Mouse (Mus musculus) forebrain, embryonic 13.5 days (tissue): ENCODE measurements around the gene Ern1. TPM values are rescaled to one million over a fixed set of nuclear protein-coding genes. Genes with fewer than 3 reads are reported as not detected.
"Not testable (repeated sequence)": the region's sequence is repeated elsewhere in the genome, so short reads cannot be mapped to it uniquely, and the experiment has no call there.

ENCODE experiments used
- ATAC-seq: fragments of 200-750 bp; cut with Nextera tagmentation; 2 replicates; pipeline ENCODE4 v1.8.0; 2017
- H3K27ac ChIP-seq: fragments of 300-500 bp; sonication (generic); 2 replicates; pipeline ENCODE4 v1.5.1; 2015; ENCODE audit warnings: inconsistent platforms, mild to moderate bottlenecking, moderate library complexity
- H3K27me3 ChIP-seq: fragments of 300-500 bp; sonication (generic); 2 replicates; pipeline ENCODE4 v1.6.1; 2015; ENCODE audit warnings: mild to moderate bottlenecking, inconsistent platforms
- H3K36me3 ChIP-seq: fragments of 300-500 bp; sonication (generic); 2 replicates; pipeline ENCODE4 v1.6.1; 2015; ENCODE audit warnings: mild to moderate bottlenecking, inconsistent platforms; ENCODE audit not compliant: poor library complexity, severe bottlenecking
- H3K4me1 ChIP-seq: fragments of 300-500 bp; sonication (generic); 2 replicates; pipeline ENCODE4 v1.6.1; 2015; ENCODE audit warnings: inconsistent platforms
- H3K4me2 ChIP-seq: fragments of 300-500 bp; sonication (generic); 2 replicates; pipeline ENCODE4 v1.6.1; 2015; ENCODE audit warnings: inconsistent platforms, mild to moderate bottlenecking, moderate library complexity
- H3K4me3 ChIP-seq: fragments of 300-500 bp; sonication (generic); 2 replicates; pipeline ENCODE4 v1.5.1; 2015; ENCODE audit warnings: mild to moderate bottlenecking, inconsistent platforms
- H3K9ac ChIP-seq: fragments of 300-500 bp; sonication (generic); 2 replicates; pipeline ENCODE4 v1.6.1; 2015; ENCODE audit warnings: mild to moderate bottlenecking, inconsistent platforms
- H3K9me3 ChIP-seq: fragments of 300-500 bp; sonication (generic); replicated peaks from 2 replicates; pipeline ENCODE4 v1.6.1; 2016; ENCODE audit warnings: inconsistent platforms
- WGBS: fragments of 180-500 bp; shearing (Covaris S2); methylation state at CpG from one replicate; pipeline ENCODE4 v1.1.7; 2015; 5-methylcytosine and 5-hydroxymethylcytosine counted together
- polyA plus RNA-seq: library from polyadenylated mRNA; unstranded; fragments of >200 nt; fragmentation: Nextera tagmentation; extraction: Ambion mirVana; gene quantifications from 2 replicates; pipeline ENCODE4 v1.2.1, GENCODE M21; 2015

Gene Ern1
- polyA plus RNA-seq, 1 experiment from 2014 or later = 5.6 TPM

- Histone ChIP-seq H3K4me1 (peaks cover 9% of the 10 kb centered on the region; the same call in 1 of the 2 replicates), H3K9ac (peak overlapping the region; percentile 99), H3K27me3 (no peaks in the 10 kb centered on the region), H3K36me3 (no peaks in the 10 kb centered on the region), H3K9me3 (no peaks in the 10 kb centered on the region), H3K4me3 (peak overlapping the region; percentile 94), H3K27ac (peak overlapping the region; percentile 98), H3K4me2 (peak overlapping the region; percentile 82)
- WGBS = under 1% methylated on average over 22 of the region's 22 CpGs
- ATAC-seq = peak; percentile 72
Observed at GRCm38 (mm10) chr11:106501308-106502158, 13.9 kb upstream of the Ern1 start.

- Histone ChIP-seq H3K4me1 (peaks cover 9% of the 10 kb centered on the region; the same call in 1 of the 2 replicates), H3K27me3 (no peaks in the 10 kb centered on the region), H3K4me3 (peak overlapping the region; percentile 94), H3K36me3 (no peaks in the 10 kb centered on the region), H3K4me2 (peak overlapping the region; percentile 82), H3K9ac (peak overlapping the region; percentile 99), H3K27ac (peak overlapping the region; percentile 98), H3K9me3 (no peaks in the 10 kb centered on the region)
- under 1% methylated on average over 50 of the region's 55 CpGs for WGBS
- ATAC-seq = peak; percentile 98
Observed at GRCm38 (mm10) chr11:106500393-106501307, 13.0 kb upstream of the Ern1 start.

DNA sequence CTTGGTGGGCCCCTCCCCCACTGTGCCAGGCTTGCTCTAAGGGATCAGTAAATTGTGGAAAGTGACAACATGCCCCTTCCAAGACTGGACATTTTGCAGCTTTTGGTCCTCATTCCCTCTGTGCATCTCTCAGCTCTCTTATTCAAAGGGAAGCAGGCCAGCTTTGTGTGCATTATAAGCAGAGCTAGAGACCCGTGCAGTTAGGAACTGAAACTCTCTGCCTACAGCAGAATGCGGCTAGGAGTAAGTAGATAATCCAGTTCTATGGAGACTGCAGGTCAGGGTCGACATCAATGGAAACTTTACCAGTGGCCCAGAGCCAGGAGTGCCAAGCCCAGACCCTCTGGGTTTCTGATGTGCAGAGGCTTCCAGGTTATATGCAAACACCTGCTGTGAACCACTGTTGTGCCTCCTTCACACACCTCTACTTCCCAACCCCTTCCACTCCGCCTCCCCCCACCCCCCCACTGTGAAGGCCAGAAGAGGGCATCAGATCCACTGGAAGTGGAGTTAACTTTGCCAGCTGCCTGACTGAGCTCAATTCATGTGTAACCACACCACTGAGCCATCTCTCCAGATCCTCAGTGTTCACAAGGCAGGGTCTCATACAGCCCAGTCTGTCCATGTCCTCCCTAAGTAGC is 11.2 kb upstream of the Ern1 start:
- Histone ChIP-seq H3K4me1 (peaks cover 9% of the 10 kb centered on the region; the same call in 1 of the 2 replicates), H3K9me3 (no peaks in the 10 kb centered on the region), H3K27ac (no peak overlapping the region), H3K4me2 (no peak overlapping the region), H3K27me3 (no peaks in the 10 kb centered on the region), H3K9ac (no peak overlapping the region; the same call in 1 of the 2 replicates), H3K36me3 (no peaks in the 10 kb centered on the region), H3K4me3 (no peak overlapping the region)
- ATAC-seq = no peak
- 16% methylated on average over 4 of the region's 4 CpGs for WGBS

DNA sequence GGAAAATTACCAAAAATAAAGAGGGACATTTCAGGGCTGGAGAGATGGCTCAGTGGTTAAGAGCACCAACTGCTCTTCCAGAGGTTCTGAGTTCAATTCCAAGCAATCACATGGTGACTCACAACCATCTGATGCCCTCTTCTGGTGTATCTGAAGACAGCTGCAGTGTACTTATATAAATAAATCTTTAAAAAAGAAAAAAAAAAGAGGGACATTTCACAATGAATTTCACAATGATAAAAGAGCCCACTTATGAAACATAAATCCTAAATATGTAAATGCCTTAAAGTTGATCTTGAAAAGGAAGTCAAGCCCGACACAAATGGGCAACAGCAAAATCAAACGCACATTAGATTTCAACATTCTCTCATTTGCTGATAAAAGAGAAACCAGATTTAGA is 10.3 kb upstream of the Ern1 start:
- no peaks in the 10 kb centered on the region for H3K27me3 ChIP-seq
- H3K9me3 ChIP-seq = no peaks in the 10 kb centered on the region
- H3K4me3 ChIP-seq = no peak overlapping the region
- H3K4me1 ChIP-seq = peaks cover 9% of the 10 kb centered on the region; the same call in 1 of the 2 replicates
- 91% methylated on average over 2 of the region's 2 CpGs for WGBS
- no peak for ATAC-seq
- no peak overlapping the region for H3K4me2 ChIP-seq
- no peaks in the 10 kb centered on the region for H3K36me3 ChIP-seq
- no peak overlapping the region for H3K9ac ChIP-seq
- no peak overlapping the region for H3K27ac ChIP-seq

DNA sequence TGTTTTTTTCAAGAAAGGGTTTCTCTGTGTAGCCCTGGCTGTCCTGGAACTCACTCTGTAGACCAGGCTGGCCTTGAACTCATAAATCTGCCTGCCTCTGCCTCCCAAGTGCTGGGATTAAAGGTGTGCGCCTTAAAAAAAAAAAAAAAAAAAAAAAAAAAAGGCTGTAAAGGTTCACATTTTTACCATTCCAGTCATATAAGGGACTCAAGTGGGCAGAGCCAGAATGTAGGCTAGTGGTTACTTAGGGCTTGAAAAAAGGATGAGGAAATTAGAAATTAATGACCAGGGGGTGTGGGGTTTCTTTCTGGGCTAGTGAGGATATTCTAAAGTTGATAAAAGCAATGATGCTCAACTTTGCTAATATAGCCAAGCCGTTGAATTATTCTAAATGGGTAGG is 9.4 kb upstream of the Ern1 start:
- not testable (repeated sequence) for H3K4me2 ChIP-seq, H3K27me3 ChIP-seq, H3K4me3 ChIP-seq, H3K4me1 ChIP-seq, H3K9me3 ChIP-seq, H3K9ac ChIP-seq, ATAC-seq, H3K36me3 ChIP-seq, H3K27ac ChIP-seq
- 85% methylated on average over 2 of the region's 2 CpGs for WGBS

- Histone ChIP-seq H3K27me3 (no peaks in the 10 kb centered on the region), H3K36me3 (no peaks in the 10 kb centered on the region), H3K4me1 (peaks cover under 1% of the 10 kb centered on the region; the same call in 1 of the 2 replicates), H3K4me3 (no peak overlapping the region), H3K27ac (no peak overlapping the region), H3K9ac (no peak overlapping the region), H3K4me2 (no peak overlapping the region), H3K9me3 (no peaks in the 10 kb centered on the region)
- no peak for ATAC-seq
- WGBS = 79% methylated on average over 7 of the region's 7 CpGs
Observed at GRCm38 (mm10) chr11:106492984-106493669, 5.5 kb upstream of the Ern1 start.

- ATAC-seq = no peak
- H3K4me2 ChIP-seq = no peak overlapping the region
- H3K27ac ChIP-seq = no peak overlapping the region
- H3K27me3 ChIP-seq = no peaks in the 10 kb centered on the region
- no peak overlapping the region for H3K9ac ChIP-seq
- no peaks in the 10 kb centered on the region for H3K36me3 ChIP-seq
- H3K4me3 ChIP-seq = no peak overlapping the region
- H3K4me1 ChIP-seq = peaks cover 9% of the 10 kb centered on the region
- 2% methylated on average over 3 of the region's 3 CpGs for WGBS
- no peaks in the 10 kb centered on the region for H3K9me3 ChIP-seq
Observed at GRCm38 (mm10) chr11:106491393-106491792, 3.7 kb upstream of the Ern1 start.

- H3K27me3 ChIP-seq, H3K9ac ChIP-seq, H3K4me2 ChIP-seq, H3K36me3 ChIP-seq, H3K9me3 ChIP-seq, H3K27ac ChIP-seq, ATAC-seq, H3K4me3 ChIP-seq: not testable (repeated sequence)
- 89% methylated on average over 6 of the region's 6 CpGs for WGBS
- peaks cover 13% of the 10 kb centered on the region for H3K4me1 ChIP-seq
Observed at GRCm38 (mm10) chr11:106490600-106490999, 2.9 kb upstream of the Ern1 start.

- no peak for ATAC-seq
- Histone ChIP-seq H3K4me1 (peaks cover 13% of the 10 kb centered on the region), H3K9ac (no peak overlapping the region), H3K4me3 (no peak overlapping the region), H3K4me2 (no peak overlapping the region), H3K9me3 (no peaks in the 10 kb centered on the region), H3K27ac (no peak overlapping the region), H3K27me3 (no peaks in the 10 kb centered on the region), H3K36me3 (no peaks in the 10 kb centered on the region)
- 58% methylated on average over 10 of the region's 10 CpGs for WGBS
Observed at GRCm38 (mm10) chr11:106490057-106490456, 2.4 kb upstream of the Ern1 start.

GRCm38 (mm10) chr11:106489036-106489693 is 1.5 kb upstream of the Ern1 start:
- no peak overlapping the region for H3K9ac ChIP-seq
- no peak overlapping the region for H3K27ac ChIP-seq
- no peaks in the 10 kb centered on the region for H3K9me3 ChIP-seq
- no peaks in the 10 kb centered on the region for H3K27me3 ChIP-seq
- 65% methylated on average over 6 of the region's 7 CpGs for WGBS
- no peak overlapping the region for H3K4me3 ChIP-seq
- peaks cover 13% of the 10 kb centered on the region for H3K4me1 ChIP-seq
- no peak overlapping the region for H3K4me2 ChIP-seq
- H3K36me3 ChIP-seq = no peaks in the 10 kb centered on the region
- ATAC-seq = no peak

GRCm38 (mm10) chr11:106488126-106488561 is 492 bp upstream of the Ern1 start:
- peak overlapping the region; percentile 73 for H3K4me2 ChIP-seq
- H3K4me3 ChIP-seq = peak overlapping the region; percentile 86
- no peak overlapping the region for H3K27ac ChIP-seq
- H3K9ac ChIP-seq = no peak overlapping the region
- 19% methylated on average over 17 of the region's 17 CpGs for WGBS
- peak; percentile 22 for ATAC-seq
- no peaks in the 10 kb centered on the region for H3K36me3 ChIP-seq
- no peaks in the 10 kb centered on the region for H3K27me3 ChIP-seq
- peaks cover 13% of the 10 kb centered on the region for H3K4me1 ChIP-seq
- no peaks in the 10 kb centered on the region for H3K9me3 ChIP-seq
